Mouse (Mus musculus) kidney, embryonic 14.5 days (tissue): ENCODE data around the gene Brca2. TPM values are rescaled to one million over a fixed set of nuclear protein-coding genes. Genes with fewer than 3 reads are reported as not detected.

ENCODE experiments used
- ATAC-seq: fragments of 200-750 bp; cut with Nextera tagmentation; 2 replicates; pipeline ENCODE4 v1.8.0; 2017; ENCODE audit warnings: moderate number of reproducible peaks, mild to moderate bottlenecking, moderate TSS enrichment, moderate library complexity; ENCODE audit not compliant: low FRiP score, low TSS enrichment
- H3K27ac ChIP-seq: fragments of 300-500 bp; sonication (generic); 2 replicates; pipeline ENCODE4 v1.5.1; 2014; ENCODE audit warnings: low read depth, mild to moderate bottlenecking, low read length, moderate library complexity, mixed read lengths
- H3K27me3 ChIP-seq: fragments of 300-500 bp; sonication (generic); 2 replicates; pipeline ENCODE4 v1.6.1; 2014; ENCODE audit warnings: mild to moderate bottlenecking, low read length; ENCODE audit not compliant: control insufficient read depth, insufficient read depth
- H3K36me3 ChIP-seq: fragments of 300-500 bp; sonication (generic); 2 replicates; pipeline ENCODE4 v1.6.1; 2014; ENCODE audit warnings: low read length, mixed read lengths; ENCODE audit not compliant: control insufficient read depth, insufficient read depth
- H3K4me1 ChIP-seq: fragments of 300-500 bp; sonication (generic); 2 replicates; pipeline ENCODE4 v1.6.1; 2014; ENCODE audit warnings: low read length, mixed read lengths; ENCODE audit not compliant: control insufficient read depth, insufficient read depth
- H3K4me2 ChIP-seq: fragments of 300-500 bp; sonication (generic); replicated peaks from 2 replicates; pipeline ENCODE4 v1.6.1; 2014; ENCODE audit warnings: low read depth, mild to moderate bottlenecking, low read length
- H3K4me3 ChIP-seq: fragments of 300-500 bp; sonication (generic); 2 replicates; pipeline ENCODE4 v1.5.1; 2014; ENCODE audit warnings: mild to moderate bottlenecking, low read length
- H3K9ac ChIP-seq: fragments of 300-500 bp; sonication (generic); 2 replicates; pipeline ENCODE4 v1.6.1; 2014; ENCODE audit warnings: low read depth, mild to moderate bottlenecking, low read length, moderate library complexity
- H3K9me3 ChIP-seq: fragments of 300-500 bp; sonication (generic); 2 replicates; pipeline ENCODE4 v1.6.1; 2016; ENCODE audit warnings: low read length; ENCODE audit not compliant: control insufficient read depth
- WGBS: fragments of 180-500 bp; shearing (Covaris S2); extraction: QIAGEN DNeasy Blood & Tissue Kit; methylation state at CpG from one replicate; pipeline ENCODE4 v1.1.7; 2014; 5-methylcytosine and 5-hydroxymethylcytosine counted together
- polyA plus RNA-seq: library from polyadenylated mRNA; unstranded; fragments of >200 nt; fragmentation: Nextera tagmentation; extraction: Ambion mirVana; gene quantifications from 2 replicates; pipeline ENCODE4 v1.2.1, GENCODE M21; 2014

The Brca2 gene
- polyA plus RNA-seq, 1 experiment from 2014 or later, result 28.6 TPM

- Histone ChIP-seq H3K27me3 (no peaks in the 10 kb centered on the region), H3K36me3 (no peaks in the 10 kb centered on the region), H3K9me3 (no peaks in the 10 kb centered on the region), H3K4me1 (no peaks in the 10 kb centered on the region), H3K4me3 (no peak overlapping the region), H3K4me2 (no peak overlapping the region), H3K27ac (no peak overlapping the region), H3K9ac (no peak overlapping the region)
- WGBS, result 95% methylated on average over 2 of the region's 2 CpGs
- no peak for ATAC-seq
These were observed 93.8 kb downstream of the Brca2 start for GRCm38 (mm10) chr5:150616216-150616615.

DNA sequence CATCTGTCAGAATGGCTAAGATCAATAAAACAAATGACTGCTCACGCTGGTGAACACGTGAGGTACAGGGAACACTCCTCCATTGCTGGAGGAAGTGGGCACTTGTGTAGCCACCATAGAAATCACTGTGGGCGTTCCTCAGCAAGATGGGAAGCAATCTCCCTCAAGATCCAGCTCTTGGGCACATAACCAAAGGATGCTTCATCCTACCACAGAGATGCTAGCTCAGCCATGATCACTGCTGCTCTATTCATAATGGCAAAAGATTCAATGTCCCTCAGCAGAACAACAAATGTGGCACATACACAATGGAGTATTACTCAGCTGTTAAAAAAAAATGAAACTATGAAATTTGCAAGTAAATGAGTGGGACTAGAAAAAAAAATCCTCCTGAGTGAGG is 94.3 kb downstream of the Brca2 start:
- no peak overlapping the region for H3K9ac ChIP-seq
- ATAC-seq, result no peak
- no peaks in the 10 kb centered on the region for H3K27me3 ChIP-seq
- H3K4me3 ChIP-seq, result no peak overlapping the region
- WGBS, result 76% methylated on average over 3 of the region's 3 CpGs
- H3K4me2 ChIP-seq, result no peak overlapping the region
- H3K36me3 ChIP-seq, result no peaks in the 10 kb centered on the region
- H3K4me1 ChIP-seq, result no peaks in the 10 kb centered on the region
- H3K9me3 ChIP-seq, result no peaks in the 10 kb centered on the region
- H3K27ac ChIP-seq, result no peak overlapping the region

- no peaks in the 10 kb centered on the region for H3K27me3 ChIP-seq
- WGBS, result 57% methylated on average over 10 of the region's 10 CpGs
- H3K36me3 ChIP-seq, result no peaks in the 10 kb centered on the region
- no peak overlapping the region for H3K4me2 ChIP-seq
- ATAC-seq, result peak; percentile 81
- no peak overlapping the region for H3K9ac ChIP-seq
- no peak overlapping the region for H3K4me3 ChIP-seq
- H3K9me3 ChIP-seq, result no peaks in the 10 kb centered on the region
- no peak overlapping the region; the same call in 1 of the 2 replicates for H3K27ac ChIP-seq
- no peaks in the 10 kb centered on the region for H3K4me1 ChIP-seq
These were observed 96.3 kb downstream of the Brca2 start for GRCm38 (mm10) chr5:150618599-150619355.

Other genes with a start within 250 kb of the Brca2 start
- not detected in 2 replicates for gene Zar1l, start 4.5 kb upstream of the Brca2 start, polyA plus RNA-seq
- 5.5 and 5.7 TPM in 2 replicates for gene N4bp2l1, start 74.6 kb downstream of the Brca2 start, polyA plus RNA-seq
- gene N4bp2l2, start 143.6 kb downstream of the Brca2 start, polyA plus RNA-seq, result 44.2 and 49.6 TPM in 2 replicates
- 36.1 and 53.6 TPM in 2 replicates for gene Pds5b, start 151.1 kb downstream of the Brca2 start, polyA plus RNA-seq